Mouse (Mus musculus) ES-E14 (cell line): ENCODE measurements around the gene Cradd. TPM values are rescaled to one million over a fixed set of nuclear protein-coding genes. Genes with fewer than 3 reads are reported as not detected.

ENCODE experiments used
- DNase-seq: peaks from one replicate; pipeline ENCODE4 v3.0.0-alpha.2; 2013; ENCODE audit warnings: low read depth, low spot score
- H3K27ac ChIP-seq: 2 replicates; pipeline ENCODE4 v1.5.1; 2012; ENCODE audit warnings: low read depth, mild to moderate bottlenecking, low read length, moderate library complexity, mixed read lengths; ENCODE audit not compliant: poor library complexity, insufficient read depth, severe bottlenecking
- H3K36me3 ChIP-seq: 2 replicates; pipeline ENCODE4 v1.6.1; 2012; ENCODE audit warnings: mild to moderate bottlenecking, low read length, moderate library complexity, mixed read lengths; ENCODE audit not compliant: control insufficient read depth, poor library complexity, insufficient read depth, severe bottlenecking
- H3K4me1 ChIP-seq, 2 experiments: fragments of 150-350 bp in 1 of 2; sonication (generic) in 1 of 2; 2 replicates each; pipeline ENCODE4 v1.6.1; 2012; ENCODE audit warnings: low read length in 2 of 2, mild to moderate bottlenecking in 1 of 2, mixed read lengths in 1 of 2; ENCODE audit not compliant: control insufficient read depth in 2 of 2, insufficient read depth in 2 of 2, poor library complexity in 1 of 2
- H3K4me3 ChIP-seq, 2 experiments: fragments of 150-350 bp in 1 of 2; sonication (generic) in 1 of 2; 2 replicates each; pipeline ENCODE4 v1.5.1; 2012; ENCODE audit warnings: low read length in 2 of 2, low read depth in 1 of 2, mild to moderate bottlenecking in 1 of 2, mixed read lengths in 1 of 2; ENCODE audit not compliant: insufficient read depth in 1 of 2, poor library complexity in 1 of 2, severe bottlenecking in 1 of 2
- H3K9ac ChIP-seq: 2 replicates; pipeline ENCODE4 v1.6.1; 2012; ENCODE audit warnings: low read depth, mild to moderate bottlenecking, low read length, mixed read lengths; ENCODE audit not compliant: poor library complexity, insufficient read depth, severe bottlenecking
- H3K9me3 ChIP-seq: fragments of 150-350 bp; sonication (generic); 2 replicates; pipeline ENCODE4 v1.6.1; 2012; ENCODE audit warnings: low read depth, mild to moderate bottlenecking, low read length; ENCODE audit not compliant: control insufficient read depth, insufficient read depth
- CHD2 ChIP-seq: IDR thresholded peaks from 2 replicates; pipeline ENCODE4 v1.6.1; 2014; ENCODE audit warnings: mild to moderate bottlenecking, low read depth, low read length, inconsistent platforms
- HCFC1 ChIP-seq: IDR thresholded peaks from 2 replicates; pipeline ENCODE4 v1.6.1; 2012; ENCODE audit warnings: low read length, inconsistent platforms, borderline replicate concordance; ENCODE audit not compliant: insufficient read depth
- MAFK ChIP-seq: IDR thresholded peaks from 2 replicates; pipeline ENCODE4 v1.6.1; 2014; ENCODE audit warnings: mild to moderate bottlenecking, low read depth, low read length, inconsistent platforms; ENCODE audit not compliant: insufficient read depth
- ZC3H11A ChIP-seq: IDR thresholded peaks from 2 replicates; pipeline ENCODE4 v1.6.1; 2012; ENCODE audit warnings: low read depth, mild to moderate bottlenecking, inconsistent platforms, low read length, borderline replicate concordance
- ZNF384 ChIP-seq: IDR thresholded peaks from 2 replicates; pipeline ENCODE4 v1.6.1; 2012; ENCODE audit warnings: low read depth, low read length, inconsistent platforms
- in situ Hi-C, 2 experiments: fragments of 600-800 bp; cut with MboI; formaldehyde crosslinking; loops; one replicate each; pipeline ENCODE4 v1.15.1; 2025; ENCODE audit warnings: low sequenced_read_pairs in 2 of 2, inconsistent platforms in 1 of 2; ENCODE audit not compliant: unreplicated experiment in 2 of 2
- total RNA-seq: library from RNA; depleted of rRNA; stranded (reverse); fragments of 300-350 nt; gene quantifications from 2 replicates; pipeline ENCODE4 v1.2.3, GENCODE M21; 2012

Gene Cradd
- total RNA-seq, 1 experiment = 8.4 TPM

DNA sequence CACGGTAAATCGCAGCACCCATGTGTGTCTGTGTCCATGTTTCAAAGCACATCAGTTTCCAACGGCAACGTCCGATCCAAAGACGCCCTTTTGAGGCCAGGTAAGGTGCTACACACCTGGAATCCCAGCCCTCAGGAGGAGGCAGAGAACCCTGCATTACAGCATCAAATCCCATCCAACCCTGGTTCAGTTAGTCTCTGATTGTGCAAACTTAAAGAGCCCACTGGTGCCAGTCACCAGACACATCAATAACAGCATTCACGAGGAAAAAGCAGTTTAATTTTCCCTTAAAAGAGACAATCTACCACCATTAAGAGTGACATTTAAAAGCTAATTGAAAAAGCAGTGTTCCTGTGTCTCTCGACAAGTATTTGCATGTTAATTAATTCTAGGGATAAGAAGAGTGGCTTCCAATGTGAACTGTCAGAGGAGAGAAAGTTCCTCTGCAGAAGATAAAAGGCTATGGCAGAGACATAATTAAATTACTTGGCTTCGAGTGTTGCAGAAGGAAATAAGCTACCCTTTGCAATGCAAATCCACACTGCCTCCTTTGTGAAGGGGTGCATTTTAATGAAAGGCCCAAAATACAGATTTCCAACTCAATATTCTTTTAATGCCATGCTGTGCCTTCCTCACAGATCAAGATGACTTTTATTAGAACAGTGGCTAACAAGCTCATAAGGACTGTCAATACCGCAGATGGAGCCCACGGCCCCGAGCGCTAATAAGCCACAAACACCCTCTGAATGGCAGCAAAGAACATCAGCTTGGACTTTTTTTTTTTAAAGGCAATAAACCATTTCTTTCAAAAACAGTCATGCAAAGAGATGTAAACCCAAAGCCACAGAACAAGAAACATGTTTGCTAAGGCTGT lies 84.5 kb downstream of the Cradd start:
- Histone ChIP-seq H3K9ac (no peak overlapping the region), H3K27ac (no peak overlapping the region), H3K9me3 (no peaks in the 10 kb centered on the region), H3K4me1 (peaks cover 0 to 15% of the 10 kb centered on the region in 2 experiments; a peak in 2 of 4 replicates), H3K4me3 (no peak overlapping the region), H3K36me3 (no peaks in the 10 kb centered on the region)
- in situ Hi-C loops = no loop called here
- TF ChIP-seq CHD2 (no peak), MAFK (no peak), ZC3H11A (no peak), HCFC1 (no peak), ZNF384 (no peak)
- DNase-seq = no peak

DNA sequence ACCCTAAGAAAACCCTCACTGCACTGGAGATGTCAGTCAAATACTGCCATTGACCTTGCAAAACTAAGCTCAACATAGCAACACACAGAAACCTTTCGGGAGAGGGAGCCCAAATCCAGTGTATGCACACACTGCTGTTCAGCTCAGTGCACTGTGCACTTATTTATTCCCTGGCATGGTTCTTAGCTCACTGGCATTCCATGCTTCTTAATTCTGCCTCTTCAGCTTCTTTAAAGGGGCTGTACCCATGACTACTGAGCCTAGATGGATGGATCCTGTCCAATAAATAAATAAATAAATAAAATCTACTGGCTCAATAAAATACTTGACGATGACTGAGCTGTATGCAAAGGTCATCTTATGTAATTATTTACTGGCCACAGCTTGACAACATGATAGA lies 85.3 kb downstream of the Cradd start:
- no peak overlapping the region for H3K9ac ChIP-seq
- H3K27ac ChIP-seq = no peak overlapping the region
- H3K9me3 ChIP-seq = no peaks in the 10 kb centered on the region
- H3K4me3 ChIP-seq = no peak overlapping the region
- peaks cover 0 to 13% of the 10 kb centered on the region in 2 experiments; a peak in 2 of 4 replicates for H3K4me1 ChIP-seq
- TF ChIP-seq MAFK (no peak), ZNF384 (no peak), ZC3H11A (no peak), HCFC1 (no peak), CHD2 (no peak)
- DNase-seq = no peak
- no peaks in the 10 kb centered on the region for H3K36me3 ChIP-seq
- in situ Hi-C loops = no loop called here

DNA sequence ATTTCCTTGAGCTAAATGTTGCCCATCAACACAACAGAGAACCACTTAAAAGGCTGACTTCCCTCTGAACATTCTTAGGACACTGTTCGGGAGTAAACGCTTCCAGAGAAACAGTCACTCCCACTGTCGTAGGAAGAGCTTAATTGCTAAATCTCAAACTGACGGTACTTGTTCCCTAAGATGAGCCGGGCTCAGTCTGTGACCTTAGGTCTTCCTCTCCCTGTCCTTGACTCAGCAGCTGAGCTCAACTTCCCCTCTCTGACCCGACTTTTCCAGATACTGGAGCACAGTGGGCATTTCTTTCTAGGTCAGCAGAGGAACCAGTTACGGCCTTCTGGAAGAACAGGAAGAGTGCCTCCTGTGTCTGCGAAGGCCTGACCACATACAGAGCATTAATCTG lies 87.7 kb downstream of the Cradd start:
- in situ Hi-C loops = no loop called here
- no peak overlapping the region for H3K9ac ChIP-seq
- H3K27ac ChIP-seq = no peak overlapping the region
- H3K36me3 ChIP-seq = no peaks in the 10 kb centered on the region
- TF ChIP-seq ZNF384 = no peak
- no peaks in the 10 kb centered on the region for H3K9me3 ChIP-seq
- H3K4me3 ChIP-seq = no peak overlapping the region
- no peak for DNase-seq
- H3K4me1 ChIP-seq = peaks cover 0 to 8% of the 10 kb centered on the region in 2 experiments; a peak in 2 of 4 replicates

DNA sequence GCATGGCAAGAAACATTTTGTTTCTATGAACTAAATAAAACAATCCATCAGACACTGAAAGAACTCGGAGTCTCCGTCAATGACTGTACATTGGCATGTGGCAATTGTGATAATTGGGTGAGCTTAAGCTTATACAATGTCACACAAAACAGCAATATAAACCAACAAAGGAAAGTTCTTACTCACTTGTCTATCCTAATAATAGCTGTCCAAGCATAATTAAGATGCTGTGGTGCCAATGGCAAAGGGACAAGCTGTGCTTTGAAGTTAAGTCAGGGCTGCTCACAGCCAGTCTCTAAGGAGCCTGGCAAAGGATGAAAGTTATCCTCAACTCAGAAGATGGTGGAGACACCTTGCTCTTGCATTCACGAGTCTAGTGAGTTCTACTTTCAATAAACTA lies 89.3 kb downstream of the Cradd start:
- Histone ChIP-seq H3K9ac (no peak overlapping the region), H3K4me1 (peaks cover 0 to 8% of the 10 kb centered on the region in 2 experiments; a peak in 2 of 4 replicates), H3K27ac (no peak overlapping the region), H3K36me3 (no peaks in the 10 kb centered on the region), H3K4me3 (no peak overlapping the region), H3K9me3 (no peaks in the 10 kb centered on the region)
- TF ChIP-seq ZC3H11A = no peak
- TF ChIP-seq MAFK = no peak
- TF ChIP-seq CHD2 = no peak
- no peak for TF ChIP-seq ZNF384
- no peak for TF ChIP-seq HCFC1
- in situ Hi-C loops = no loop called here
- no peak for DNase-seq

DNA sequence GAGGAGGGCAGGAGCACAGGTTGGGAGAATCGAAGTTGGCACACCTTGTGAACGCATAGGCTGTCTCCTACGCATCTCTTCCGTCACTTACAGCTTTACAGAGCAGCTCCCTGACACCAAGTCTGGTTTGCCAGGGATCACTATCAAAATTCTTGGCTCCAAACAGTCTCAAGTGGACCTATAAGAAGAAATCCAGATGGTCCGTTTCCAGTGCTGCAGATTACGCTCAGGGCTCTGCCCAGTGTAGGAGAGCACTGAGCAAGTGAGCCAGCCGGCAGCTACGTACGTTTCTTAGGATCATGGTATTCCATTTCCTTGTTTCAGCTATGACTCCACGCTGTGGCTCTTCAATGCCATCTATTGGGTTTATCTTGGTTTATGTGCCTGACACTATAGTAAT lies 90.9 kb downstream of the Cradd start:
- no peak overlapping the region for H3K27ac ChIP-seq
- DNase-seq = no peak
- H3K36me3 ChIP-seq = no peaks in the 10 kb centered on the region
- no peaks in the 10 kb centered on the region for H3K9me3 ChIP-seq
- peaks cover 0 to 8% of the 10 kb centered on the region in 2 experiments; a peak in 2 of 4 replicates for H3K4me1 ChIP-seq
- in situ Hi-C loops = no loop called here
- TF ChIP-seq MAFK (no peak), CHD2 (no peak), ZNF384 (no peak), ZC3H11A (no peak), HCFC1 (no peak)
- H3K9ac ChIP-seq = no peak overlapping the region
- H3K4me3 ChIP-seq = no peak overlapping the region
